8 mouse cellular contexts compared by ENCODE assay signal in genomic region chr12:112644180-112644854, GRCm38 (mm10). TPM values are rescaled to one million over a fixed set of nuclear protein-coding genes. Genes with fewer than 3 reads are reported as not detected.
DNase-seq lines count a peak whose midpoint lies in the region; ATAC-seq and TF ChIP-seq lines count a peak whose summit lies in the region.

Gene Siva1, plus strand, starts transcription at chr12:112644679.

- H3K4me1 ChIP-seq in cortical plate, adult 2 months (ENCODE audit: control insufficient read depth, insufficient read depth, low read length): peaks cover 2% of the 10 kb centered on the region; the same call in 1 of the 2 replicates
- H3K4me1 ChIP-seq in megakaryocyte, embryonic 14.5 days: peaks cover 55% of the 10 kb centered on the region

- peak within 1 kb of the TSS; percentile 95 for H3K4me3 ChIP-seq in cortical plate, adult 2 months (ENCODE audit: insufficient read depth, low read length)
- H3K4me3 ChIP-seq in megakaryocyte, embryonic 14.5 days (replicated peaks): peak within 1 kb of the TSS; percentile 97

- H3K27ac ChIP-seq in cortical plate, adult 2 months (ENCODE audit: insufficient read depth, low read length): no peak within 1 kb of the TSS

- no peak for TF ChIP-seq POLR2A in cortical plate, adult 2 months (IDR thresholded peaks at IDR 0.05; ENCODE audit: extremely low read depth, insufficient read depth, low read length)

- ATAC-seq in activated CD4-positive, CD25-positive, alpha-beta regulatory T cell, adult 4 months: peak; percentile 84

- no peak for TF ChIP-seq CTCF in cortical plate, adult 2 months (IDR thresholded peaks at IDR 0.05; ENCODE audit: extremely low read depth, insufficient read depth, low read length)

- H3K36me3 ChIP-seq in megakaryocyte, embryonic 14.5 days (replicated peaks; ENCODE audit: low read length): peaks cover 42% of the 10 kb centered on the region

- no peaks in the 10 kb centered on the region for H3K9me3 ChIP-seq in megakaryocyte, embryonic 14.5 days

- no peaks in the 10 kb centered on the region for H3K27me3 ChIP-seq in megakaryocyte, embryonic 14.5 days (replicated peaks)

- DNase-seq in gastrocnemius, adult 8-10 months (ENCODE audit: low spot score in 2 of 2): peak; percentile 96 to 99
- DNase-seq in hindlimb bud, embryonic 11.5 days (ENCODE audit: extremely low spot score, low read depth, low spot score): peak; percentile 89
- peak; percentile 89 to 98 for DNase-seq in left cerebral cortex, adult 8-10 months (ENCODE audit: low spot score in 2 of 2)
- peak; percentile 98 for DNase-seq in right cerebral cortex, postnatal 10 days (ENCODE audit: low spot score in 2 of 2)
- DNase-seq in urinary bladder, postnatal 25 days (ENCODE audit: low spot score): peak; percentile 95

RNA-seq across cellular contexts. Expression of gene Siva1, which starts in this region (rescaled TPM):
- polyA plus RNA-seq in activated CD4-positive, CD25-positive, alpha-beta regulatory T cell, adult 4 months (2017; shearing (Covaris generic)): 10 to 100 TPM; 38.7 to 44.6 TPM
- polyA plus RNA-seq in cortical plate, adult 2 months (2012; rRNA removed): 25.6 and 29.3 TPM in 2 replicates
- 10 to 100 TPM; 22.2 to 26.3 (median 24.3) TPM for total RNA-seq in gastrocnemius, adult 8-10 months (2022)
- total RNA-seq in left cerebral cortex, adult 8-10 months (2022): 10 to 100 TPM; 16.8 to 26.8 (median 23.8) TPM
- 33.7 and 63.6 TPM in 2 replicates for polyA plus RNA-seq in megakaryocyte, embryonic 14.5 days (2012; ENCODE audit: insufficient read depth, low replicate concordance)
